Mouse (Mus musculus) limb, embryonic 10.5 days (tissue): ENCODE data around the gene P2rx1. TPM values are rescaled to one million over a fixed set of nuclear protein-coding genes. Genes with fewer than 3 reads are reported as not detected.
A peak's percentile ranks its signal among the peaks of the same experiment; 100 is the strongest.

Experiments
- DNase-seq: peaks from one replicate; pipeline ENCODE4 v3.0.0-alpha.2; 2017; ENCODE audit warnings: low spot score
- H3K27ac ChIP-seq: fragments of 300-500 bp; sonication (generic); 2 replicates; pipeline ENCODE4 v1.5.1; 2016; ENCODE audit warnings: mild to moderate bottlenecking
- H3K27me3 ChIP-seq: fragments of 300-500 bp; sonication (generic); 2 replicates; pipeline ENCODE4 v1.6.1; 2016; ENCODE audit warnings: low read depth, mild to moderate bottlenecking; ENCODE audit not compliant: poor library complexity, severe bottlenecking
- H3K36me3 ChIP-seq: fragments of 300-500 bp; sonication (generic); 2 replicates; pipeline ENCODE4 v1.6.1; 2016; ENCODE audit warnings: mild to moderate bottlenecking, moderate library complexity
- H3K4me1 ChIP-seq: fragments of 300-500 bp; sonication (generic); 2 replicates; pipeline ENCODE4 v1.6.1; 2016
- H3K4me3 ChIP-seq: fragments of 300-500 bp; sonication (generic); 2 replicates; pipeline ENCODE4 v1.5.1; 2016; ENCODE audit warnings: mild to moderate bottlenecking, moderate library complexity
- H3K9me3 ChIP-seq: fragments of 300-500 bp; sonication (generic); replicated peaks from 2 replicates; pipeline ENCODE4 v1.6.1; 2016; ENCODE audit warnings: mild to moderate bottlenecking
- WGBS: fragments of 180-500 bp; shearing (Covaris S2); methylation state at CpG from one replicate; pipeline ENCODE4 v1.1.7; 2016; 5-methylcytosine and 5-hydroxymethylcytosine counted together
- polyA plus RNA-seq: library from polyadenylated mRNA; unstranded; fragments of >200 nt; fragmentation: Nextera tagmentation; extraction: Ambion mirVana; gene quantifications from 2 replicates; pipeline ENCODE4 v1.2.1, GENCODE M21; 2016

Gene P2rx1
- 0.68 and 0.84 TPM in 2 replicates for polyA plus RNA-seq

DNA sequence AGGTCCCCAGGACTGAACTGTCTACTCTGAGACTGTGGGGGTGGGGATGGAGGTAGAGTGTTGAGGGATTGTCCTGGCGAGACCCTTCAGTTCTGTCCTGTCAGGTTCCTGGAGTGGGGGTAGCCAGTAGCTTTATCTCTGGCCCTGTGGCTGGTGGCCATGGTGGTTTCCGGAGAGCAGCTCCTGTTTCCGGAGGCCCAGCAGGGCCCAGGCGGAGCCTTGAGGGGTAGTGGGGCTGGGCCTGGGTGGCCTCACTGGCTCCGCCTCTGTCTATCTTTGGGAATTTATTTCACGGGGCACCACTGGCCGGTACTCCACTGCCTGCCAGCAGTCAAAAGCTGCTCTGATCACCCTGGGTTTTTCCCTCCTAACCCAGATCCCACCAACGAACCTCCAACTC lies at the start of gene P2rx1:
Gene P2rx1 (plus strand): TSS at position 333 of the 400 bp plus-strand sequence.
- Histone ChIP-seq H3K36me3 (no peaks in the 10 kb centered on the region), H3K27me3 (no peaks in the 10 kb centered on the region), H3K27ac (peak within 1 kb of the TSS; percentile 44), H3K4me3 (no peak within 1 kb of the TSS), H3K9me3 (no peaks in the 10 kb centered on the region), H3K4me1 (peaks cover 9% of the 10 kb centered on the region)
- WGBS = 54% methylated on average over 8 of the region's 8 CpGs
- DNase-seq = no peak

DNA sequence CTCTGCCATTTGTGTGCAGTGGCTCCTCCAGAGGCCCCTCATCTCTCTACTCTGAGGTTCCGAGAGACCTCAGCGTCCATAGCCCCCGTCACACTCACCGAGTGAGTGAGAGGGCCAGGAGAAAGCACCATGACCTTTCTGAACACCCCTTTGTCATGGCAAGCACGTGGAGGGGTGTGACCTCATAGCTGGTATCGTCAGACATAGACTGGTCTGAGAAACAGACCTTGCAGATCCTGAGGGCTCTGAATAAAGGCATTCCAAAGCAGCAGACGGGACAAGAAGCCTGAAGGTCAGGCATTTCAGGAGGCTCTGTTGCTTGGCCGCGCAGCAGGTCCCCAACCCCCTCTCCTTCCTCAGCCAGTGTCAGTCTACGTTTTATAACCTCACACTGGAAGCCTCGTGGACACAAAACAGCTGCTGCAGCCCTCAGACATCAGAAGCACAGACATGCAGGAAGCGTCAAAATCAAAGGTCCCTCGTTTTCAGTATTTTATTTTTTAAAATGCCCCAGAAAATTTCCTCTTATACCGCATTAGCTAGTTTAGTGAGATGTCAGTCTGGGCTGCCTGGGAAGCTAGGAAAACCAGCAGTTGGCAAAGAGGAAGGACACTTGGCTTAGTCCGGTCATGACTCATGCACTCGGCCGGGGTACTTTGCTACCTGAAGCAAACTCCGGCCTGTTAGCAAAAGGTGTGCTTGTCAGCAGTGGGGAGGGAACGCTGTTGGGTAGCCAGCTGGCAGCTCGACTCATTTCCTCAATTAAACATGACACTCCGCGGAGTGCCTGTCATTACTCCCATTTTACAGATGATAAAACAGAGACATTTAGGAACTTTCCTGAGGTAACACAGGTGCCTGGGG lies 47.5 kb upstream of the P2rx1 start:
- Histone ChIP-seq H3K4me3 (no peak overlapping the region), H3K27ac (no peak overlapping the region), H3K36me3 (no peaks in the 10 kb centered on the region), H3K4me1 (peaks cover 18% of the 10 kb centered on the region), H3K9me3 (no peaks in the 10 kb centered on the region), H3K27me3 (no peaks in the 10 kb centered on the region)
- no peak for DNase-seq
- WGBS = 70% methylated on average over 22 of the region's 22 CpGs

GRCm38 (mm10) chr11:72952226-72952625 lies 46.7 kb upstream of the P2rx1 start:
- Histone ChIP-seq H3K36me3 (no peaks in the 10 kb centered on the region), H3K4me1 (peaks cover 9% of the 10 kb centered on the region; the same call in 1 of the 2 replicates), H3K27me3 (no peaks in the 10 kb centered on the region), H3K9me3 (no peaks in the 10 kb centered on the region), H3K27ac (no peak overlapping the region), H3K4me3 (no peak overlapping the region)
- DNase-seq = no peak
- WGBS = 82% methylated on average over 3 of the region's 3 CpGs

DNA sequence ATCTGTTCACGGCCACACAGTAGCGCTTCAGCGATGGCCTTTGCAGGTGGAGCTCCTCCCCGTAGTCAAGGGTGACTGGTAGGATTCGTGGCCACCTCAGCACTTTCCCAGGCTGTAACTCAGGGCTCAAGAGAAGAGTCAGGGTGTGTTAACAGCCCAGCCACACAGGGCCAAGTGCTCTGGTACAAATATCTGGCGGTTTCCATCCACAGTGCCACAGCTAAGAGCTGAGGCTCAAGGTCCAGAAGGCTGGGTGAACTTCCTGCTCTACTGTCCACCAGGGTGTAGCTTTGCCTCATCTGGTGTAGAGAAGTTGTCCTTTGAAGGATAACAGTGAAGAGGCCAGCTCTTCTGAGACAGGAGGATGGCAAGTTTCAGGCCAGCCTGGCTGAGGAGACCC lies 46.2 kb upstream of the P2rx1 start:
- Histone ChIP-seq H3K36me3 (no peaks in the 10 kb centered on the region), H3K9me3 (no peaks in the 10 kb centered on the region), H3K4me3 (no peak overlapping the region), H3K4me1 (peaks cover 6% of the 10 kb centered on the region; the same call in 1 of the 2 replicates), H3K27ac (no peak overlapping the region), H3K27me3 (0 out of 2 replicates have a peak, but pooled peaks cover 4% of the 10 kb centered on the region)
- DNase-seq = no peak
- 88% methylated on average over 6 of the region's 6 CpGs for WGBS

GRCm38 (mm10) chr11:72953116-72953439 lies 45.8 kb upstream of the P2rx1 start:
- no peak for DNase-seq
- H3K9me3 ChIP-seq = no peaks in the 10 kb centered on the region
- no peaks in the 10 kb centered on the region for H3K36me3 ChIP-seq
- WGBS = 59% methylated on average over 1 of the region's 1 CpGs
- H3K4me3 ChIP-seq = no peak overlapping the region
- H3K27ac ChIP-seq = no peak overlapping the region
- peaks cover 6% of the 10 kb centered on the region; the same call in 1 of the 2 replicates for H3K4me1 ChIP-seq
- H3K27me3 ChIP-seq = peaks cover 7% of the 10 kb centered on the region; the same call in 1 of the 2 replicates

DNA sequence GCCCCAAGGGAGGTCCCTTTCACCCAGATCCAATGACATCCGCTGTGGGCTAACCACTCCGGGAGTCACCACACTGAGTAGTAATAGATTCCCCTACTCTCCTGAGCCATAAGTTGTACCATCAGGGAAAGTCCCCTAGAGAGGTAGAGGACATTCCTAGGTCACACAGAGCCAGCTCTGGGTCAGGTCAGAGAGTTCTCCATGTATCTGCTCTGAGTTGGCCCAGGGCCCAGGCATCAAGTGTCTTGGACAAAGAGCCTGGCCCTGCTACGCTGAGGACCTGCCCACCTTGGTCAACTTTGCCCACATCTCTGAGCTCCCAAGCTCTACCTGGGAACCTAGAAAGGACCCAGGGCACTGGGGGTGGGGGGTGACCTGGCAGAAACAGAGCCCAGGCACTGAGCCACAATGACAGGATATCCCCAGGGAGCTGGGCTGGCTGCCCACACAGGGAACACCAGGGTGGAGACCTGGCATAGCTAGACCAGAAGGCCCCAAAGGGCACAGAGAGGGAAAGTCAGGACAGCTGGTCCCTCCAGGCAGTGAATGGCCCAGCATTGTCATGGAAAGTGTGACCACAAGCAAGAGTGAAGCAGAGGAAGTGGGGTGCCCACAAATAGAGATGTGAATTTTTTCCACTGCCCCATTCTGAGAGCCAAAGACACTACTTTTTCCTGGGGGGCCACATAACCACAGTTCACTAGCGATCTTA lies 45.3 kb upstream of the P2rx1 start:
- 92% methylated on average over 4 of the region's 4 CpGs for WGBS
- Histone ChIP-seq H3K4me1 (peaks cover 6% of the 10 kb centered on the region; the same call in 1 of the 2 replicates), H3K4me3 (no peak overlapping the region), H3K9me3 (no peaks in the 10 kb centered on the region), H3K36me3 (no peaks in the 10 kb centered on the region), H3K27me3 (peaks cover 12% of the 10 kb centered on the region; the same call in 1 of the 2 replicates), H3K27ac (no peak overlapping the region; the same call in 1 of the 2 replicates)
- DNase-seq = no peak

- DNase-seq = no peak
- H3K36me3 ChIP-seq = no peaks in the 10 kb centered on the region
These were observed 44.7 kb upstream of the P2rx1 start for GRCm38 (mm10) chr11:72954216-72954615.

DNA sequence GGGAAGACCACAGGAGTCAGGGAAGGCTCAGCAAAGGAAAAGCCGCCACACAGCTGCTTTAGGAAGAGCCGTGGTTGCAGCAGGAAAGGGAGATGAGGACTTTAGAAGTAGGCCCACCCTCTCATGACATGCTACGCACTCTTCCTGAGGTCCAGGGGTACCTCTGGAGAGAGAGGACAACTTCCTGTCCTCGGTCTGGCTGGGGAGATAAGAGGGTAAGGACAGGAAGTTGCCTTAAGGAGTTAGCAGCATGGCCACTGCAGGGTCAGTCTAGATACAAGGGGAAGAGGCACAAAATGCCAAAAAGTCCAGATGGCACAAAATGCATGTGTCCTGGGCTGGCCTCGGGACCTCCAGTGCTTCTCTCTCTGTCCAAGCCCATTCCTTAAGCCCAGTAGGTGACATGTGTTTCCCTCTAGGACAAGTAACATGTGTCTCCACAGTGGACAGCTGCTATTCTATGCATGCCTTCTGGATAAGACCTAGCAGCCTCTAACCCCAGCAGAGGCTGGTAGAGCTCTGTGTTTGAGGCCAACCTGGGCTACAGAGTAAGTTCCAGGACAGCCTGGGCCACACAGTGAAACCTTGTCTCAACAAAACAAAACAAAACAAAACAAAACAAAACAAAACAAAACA lies 43.4 kb upstream of the P2rx1 start:
- no peaks in the 10 kb centered on the region for H3K36me3 ChIP-seq
- H3K9me3 ChIP-seq = no peaks in the 10 kb centered on the region
- H3K4me1 ChIP-seq = peaks cover 8% of the 10 kb centered on the region; the same call in 1 of the 2 replicates
- WGBS = 70% methylated on average over 5 of the region's 5 CpGs
- H3K27me3 ChIP-seq = peaks cover 31% of the 10 kb centered on the region
- DNase-seq = no peak
- no peak overlapping the region for H3K4me3 ChIP-seq
- H3K27ac ChIP-seq = no peak overlapping the region

More at GRCm38 (mm10) chr11:72954216-72954615, 44.7 kb upstream of the P2rx1 start:
- H3K4me3 ChIP-seq = no peak overlapping the region
- H3K4me1 ChIP-seq = peaks cover 6% of the 10 kb centered on the region; the same call in 1 of the 2 replicates
- WGBS = 93% methylated on average over 4 of the region's 4 CpGs
- no peak overlapping the region for H3K27ac ChIP-seq
- H3K27me3 ChIP-seq = peaks cover 19% of the 10 kb centered on the region
- no peaks in the 10 kb centered on the region for H3K9me3 ChIP-seq

DNA sequence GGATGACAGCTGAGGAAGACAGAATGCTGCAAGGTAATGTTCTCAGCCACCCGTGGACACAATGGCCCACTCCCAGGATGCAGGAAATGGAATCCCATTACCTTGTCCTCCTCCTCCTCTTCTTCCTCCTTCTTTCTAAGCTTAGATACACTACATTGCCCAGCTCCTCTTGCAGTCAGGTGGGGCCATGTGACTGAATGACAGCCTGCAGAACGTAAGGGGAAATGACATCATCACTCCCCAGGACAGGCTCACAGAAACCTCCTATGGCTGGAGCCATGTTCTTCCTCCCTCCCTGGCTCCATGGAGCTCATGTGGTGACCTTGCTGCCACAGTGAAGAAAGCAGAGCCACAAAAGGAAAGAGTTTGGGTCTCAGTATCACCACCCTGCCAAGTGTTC lies 41.6 kb upstream of the P2rx1 start:
- no peaks in the 10 kb centered on the region for H3K9me3 ChIP-seq
- H3K27ac ChIP-seq = no peak overlapping the region
- no peak overlapping the region for H3K4me3 ChIP-seq
- 55% methylated on average over 2 of the region's 2 CpGs for WGBS
- peaks cover 50% of the 10 kb centered on the region for H3K27me3 ChIP-seq
- no peaks in the 10 kb centered on the region for H3K36me3 ChIP-seq
- peaks cover 13% of the 10 kb centered on the region for H3K4me1 ChIP-seq
- no peak for DNase-seq

DNA sequence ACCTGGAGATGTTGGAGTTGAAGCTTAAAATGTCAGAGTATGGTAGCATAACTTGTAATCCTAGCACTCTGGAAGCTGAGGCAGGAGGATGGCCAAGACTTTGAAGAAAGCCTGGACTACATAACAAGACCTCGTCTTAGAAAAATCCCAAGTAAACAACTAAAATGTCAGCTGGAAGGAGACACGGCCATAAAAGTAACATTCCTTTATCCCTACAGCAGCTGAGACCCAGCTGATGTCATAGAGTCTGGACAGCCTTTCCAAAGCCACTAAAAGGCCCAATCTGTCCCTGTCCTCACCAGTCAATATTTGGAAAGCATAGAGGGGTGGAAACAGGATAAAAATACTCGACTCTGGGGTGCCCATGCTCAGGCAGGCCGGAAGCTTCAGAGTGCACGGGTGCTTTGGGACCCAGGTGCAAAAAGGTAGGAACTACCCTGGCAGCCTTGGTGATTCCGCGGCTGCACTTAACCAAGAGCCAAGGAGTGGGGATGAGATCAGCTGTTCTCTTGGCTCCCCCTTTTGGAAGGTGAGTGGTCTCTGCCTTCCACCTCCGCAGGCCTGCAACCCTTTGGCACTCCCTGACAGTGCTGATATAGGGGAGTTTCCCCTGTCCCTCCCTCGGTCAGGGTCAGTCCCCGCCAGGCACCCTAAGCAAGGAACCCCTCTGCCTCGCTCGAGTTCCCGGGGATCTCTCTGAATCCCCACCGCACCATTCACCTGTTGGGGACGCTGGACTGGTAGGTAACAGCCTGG lies 38.8 kb upstream of the P2rx1 start:
- Histone ChIP-seq H3K36me3 (no peaks in the 10 kb centered on the region), H3K27ac (no peak overlapping the region), H3K9me3 (no peaks in the 10 kb centered on the region), H3K4me3 (peak overlapping the region; percentile 51), H3K27me3 (peaks cover 71% of the 10 kb centered on the region), H3K4me1 (peaks cover 13% of the 10 kb centered on the region)
- WGBS = 9% methylated on average over 15 of the region's 15 CpGs
- DNase-seq = no peak

- Histone ChIP-seq H3K9me3 (no peaks in the 10 kb centered on the region), H3K36me3 (no peaks in the 10 kb centered on the region), H3K4me3 (peak overlapping the region; percentile 51), H3K27me3 (peaks cover 71% of the 10 kb centered on the region), H3K27ac (no peak overlapping the region), H3K4me1 (peaks cover 13% of the 10 kb centered on the region)
- 1% methylated on average over 15 of the region's 15 CpGs for WGBS
- no peak for DNase-seq
These were observed 38.2 kb upstream of the P2rx1 start for GRCm38 (mm10) chr11:72960723-72961071.
